Mouse (Mus musculus): Measurements from ENCODE around the gene Hs1bp3. TPM values are rescaled to one million over a fixed set of nuclear protein-coding genes. Genes with fewer than 3 reads are reported as not detected.

Hs1bp3 gene
- polyA plus RNA-seq, 1 experiment, result 16.7 TPM

DNA sequence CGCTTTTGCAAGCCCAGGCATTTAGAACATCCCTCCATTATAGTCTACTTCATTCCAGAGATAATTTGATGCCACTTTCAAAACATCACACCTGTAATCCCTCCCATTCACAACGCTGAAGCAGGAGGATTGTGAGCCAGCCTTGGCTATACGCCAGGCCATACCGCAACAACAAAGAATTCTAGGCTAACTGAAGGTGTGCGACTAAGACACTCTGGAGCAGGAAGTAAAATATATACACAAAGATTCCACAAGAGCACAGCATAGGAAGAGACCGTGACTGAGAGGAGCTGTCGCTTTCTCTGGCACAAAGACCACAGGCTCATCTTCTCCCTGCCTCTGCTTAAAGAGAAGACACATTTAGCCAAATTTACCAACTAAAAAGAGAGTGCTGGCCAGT, 49.2 kb downstream of the Hs1bp3 start:
- no peak for DNase-seq (ENCODE audit: low spot score)

DNA sequence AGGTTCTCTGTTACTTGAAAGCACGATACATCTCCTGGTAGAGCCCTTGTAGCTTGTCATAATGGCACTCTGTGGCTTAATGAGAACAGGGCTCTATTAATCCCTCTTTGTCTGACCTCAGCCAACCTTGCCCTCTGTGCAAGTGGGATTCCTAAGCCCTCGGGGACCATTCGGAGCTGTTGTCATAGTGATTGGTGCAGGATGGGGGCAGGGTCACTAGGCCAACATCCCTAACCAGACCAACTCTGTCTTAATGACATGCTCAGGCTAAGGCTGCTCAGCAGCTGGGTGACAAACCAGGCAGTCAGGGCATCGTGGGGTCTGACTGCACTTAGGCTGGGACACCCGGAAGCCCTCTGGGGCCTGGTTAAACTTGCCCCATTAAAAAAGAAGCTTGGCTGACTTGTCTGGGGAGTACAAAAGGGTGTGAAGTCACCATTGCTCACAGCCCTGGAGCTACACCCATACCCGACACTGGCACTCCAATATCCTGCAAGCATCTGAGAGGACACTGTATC, 51.1 kb downstream of the Hs1bp3 start:
- DNase-seq (ENCODE audit: low spot score), result no peak

DNA sequence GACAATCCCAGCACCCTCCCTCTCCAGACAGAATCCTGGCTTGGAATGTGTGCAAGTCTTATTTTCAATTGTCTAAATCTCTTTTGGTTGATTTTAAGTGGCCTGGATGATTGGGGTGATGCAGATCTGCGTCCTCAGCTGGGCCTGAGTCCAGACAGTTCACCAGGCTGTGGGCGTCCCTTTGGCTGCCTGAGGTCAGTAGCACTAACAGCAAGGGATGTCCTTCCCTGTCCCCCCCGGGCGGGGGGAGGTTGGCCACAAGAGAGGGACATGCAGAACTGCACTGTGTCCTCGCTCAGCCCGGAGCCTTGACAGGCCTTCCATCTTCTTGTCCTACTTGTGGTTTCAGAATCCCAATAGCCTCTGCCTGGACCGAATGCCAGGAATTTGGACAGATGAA, 52.1 kb downstream of the Hs1bp3 start:
- DNase-seq (ENCODE audit: low spot score), result no peak

DNA sequence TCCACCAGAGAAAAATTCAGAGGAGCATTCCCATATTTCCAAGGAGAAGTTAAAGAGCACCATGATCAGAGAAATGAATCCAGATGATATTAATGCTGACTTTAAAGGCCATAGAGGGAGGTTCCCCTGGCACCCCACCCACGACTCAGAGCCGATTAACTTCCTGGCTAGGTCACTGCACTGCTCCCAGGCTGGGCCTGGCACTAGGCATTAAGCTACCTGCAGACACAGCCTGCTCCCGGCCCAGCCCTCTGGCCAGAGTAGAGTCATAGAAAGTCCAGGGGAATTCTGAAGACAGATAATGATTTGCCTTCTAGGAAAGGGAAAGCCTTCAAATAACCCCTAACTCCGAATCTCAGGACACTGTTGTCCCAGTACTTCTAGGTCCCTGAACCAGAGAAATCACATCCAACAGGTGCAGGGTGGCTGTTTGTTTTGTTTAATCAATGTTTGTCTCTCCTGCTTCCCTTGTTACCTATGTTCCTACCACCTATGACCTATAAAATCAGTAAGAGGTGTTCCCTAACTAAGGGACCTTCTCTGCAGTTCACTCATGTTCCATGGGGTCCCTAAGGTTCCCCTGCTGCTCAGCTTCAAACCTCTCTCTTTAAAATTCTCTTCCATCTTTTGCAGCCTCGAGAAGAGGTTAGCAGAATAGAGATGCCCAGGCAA, 52.8 kb downstream of the Hs1bp3 start:
- DNase-seq (ENCODE audit: low spot score), result no peak

DNA sequence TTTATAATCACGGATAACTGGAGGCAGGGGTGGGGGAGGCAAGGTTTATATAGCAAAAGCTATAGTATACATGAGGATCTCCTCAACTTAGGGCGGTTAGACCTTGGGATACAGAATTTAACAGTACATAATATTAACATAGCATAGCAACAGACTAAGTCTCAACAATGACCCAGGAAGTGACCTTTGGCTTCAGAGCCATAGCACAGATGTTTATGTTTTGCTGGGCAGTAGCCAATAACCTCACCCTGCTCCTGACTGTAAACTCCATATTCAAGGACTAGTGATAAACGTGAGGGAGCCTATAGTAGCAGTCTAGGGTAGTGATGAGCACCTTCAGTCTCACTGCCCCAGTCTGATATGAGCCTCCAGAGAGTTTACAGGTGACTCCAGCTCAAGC, 53.5 kb downstream of the Hs1bp3 start:
- DNase-seq (ENCODE audit: low spot score), result no peak

DNA sequence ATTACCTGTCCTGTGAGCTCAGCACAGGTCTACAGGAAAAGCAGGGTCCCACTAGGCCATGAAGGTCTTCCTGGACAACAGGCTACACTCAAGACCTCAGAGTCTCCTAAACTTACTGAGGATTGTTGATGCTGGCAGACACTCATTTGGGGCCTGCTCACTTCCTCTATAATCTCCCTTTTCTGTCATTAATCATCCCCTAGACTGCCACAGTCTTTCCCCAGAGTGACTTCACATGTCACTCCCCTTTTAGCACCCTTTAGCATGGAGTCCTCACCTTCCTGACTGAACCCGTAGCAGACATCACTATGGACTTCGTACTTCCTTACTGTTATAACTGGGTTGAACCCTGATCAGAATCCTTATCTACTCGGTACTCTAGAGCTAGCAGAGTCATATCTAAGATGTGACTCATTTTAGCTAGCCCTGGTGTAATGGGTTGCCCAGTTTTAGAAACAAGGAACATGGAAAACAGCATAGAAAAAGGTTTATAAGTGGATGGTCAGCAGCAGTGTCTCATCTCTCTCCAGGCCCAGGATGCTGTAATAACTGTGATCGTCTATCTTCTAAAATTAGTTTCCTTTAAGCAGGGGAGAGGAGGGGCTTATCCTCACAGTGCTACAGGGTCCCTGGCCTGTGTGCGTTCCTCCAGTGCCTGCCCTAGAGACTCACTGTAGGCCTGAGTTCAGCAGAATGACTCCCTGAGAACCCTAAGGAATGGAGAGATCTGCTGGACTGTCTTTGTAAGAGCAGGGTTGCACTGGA, 58.7 kb downstream of the Hs1bp3 start:
- no peak for DNase-seq (ENCODE audit: low spot score)

DNA sequence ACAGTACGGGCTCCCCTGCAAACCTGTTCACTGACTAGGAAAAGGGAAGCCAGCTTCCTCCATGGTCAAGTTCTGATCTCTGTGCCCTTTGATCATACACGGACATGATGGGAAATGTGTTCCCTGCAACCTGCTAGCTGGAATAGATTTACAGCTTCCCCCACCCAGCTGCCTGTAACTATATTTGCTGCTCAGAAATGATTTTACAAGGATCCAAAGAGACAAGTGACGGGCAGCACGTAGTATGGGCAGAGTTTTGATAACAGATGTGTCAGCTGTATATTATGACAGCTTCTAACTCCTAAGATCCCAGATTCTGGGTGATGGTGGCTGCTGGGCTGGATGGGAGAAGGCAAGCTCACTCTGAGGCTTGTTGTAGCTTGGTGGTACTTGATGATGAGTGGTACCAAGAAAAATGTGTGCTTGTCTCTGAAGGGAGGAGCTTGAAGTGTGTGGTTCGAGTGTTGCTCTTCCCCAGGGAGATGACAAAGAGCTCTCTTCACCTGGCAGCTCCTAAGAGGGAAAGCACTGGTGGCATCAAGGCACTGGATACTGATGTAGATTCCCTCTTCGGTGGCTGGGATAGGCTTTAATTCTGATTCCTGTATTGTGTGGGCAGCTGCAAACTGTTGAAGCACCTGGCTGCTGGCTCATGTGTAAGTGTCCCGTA, 59.4 kb downstream of the Hs1bp3 start:
- DNase-seq (ENCODE audit: low spot score), result no peak

DNA sequence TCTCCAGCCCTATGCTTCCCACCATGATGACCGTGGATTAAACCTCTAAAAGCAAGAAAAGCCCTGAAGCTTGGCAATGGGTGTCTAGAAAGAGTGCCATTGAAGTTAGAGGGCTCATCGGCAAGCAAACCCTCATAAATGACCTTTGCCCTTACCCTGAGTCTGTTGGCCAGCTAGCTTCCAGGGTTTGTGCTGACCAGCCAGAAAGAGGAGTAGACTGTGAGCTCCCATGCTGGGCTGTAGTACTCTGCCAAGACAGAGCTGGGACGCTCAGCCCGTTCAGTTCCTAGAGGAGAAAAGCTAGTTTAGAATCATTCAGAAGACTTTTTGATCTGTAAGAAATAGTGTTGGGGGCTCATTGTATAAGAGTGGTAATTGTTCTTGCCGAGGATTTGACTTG, 60.5 kb downstream of the Hs1bp3 start:
- DNase-seq (ENCODE audit: low spot score), result no peak

DNA sequence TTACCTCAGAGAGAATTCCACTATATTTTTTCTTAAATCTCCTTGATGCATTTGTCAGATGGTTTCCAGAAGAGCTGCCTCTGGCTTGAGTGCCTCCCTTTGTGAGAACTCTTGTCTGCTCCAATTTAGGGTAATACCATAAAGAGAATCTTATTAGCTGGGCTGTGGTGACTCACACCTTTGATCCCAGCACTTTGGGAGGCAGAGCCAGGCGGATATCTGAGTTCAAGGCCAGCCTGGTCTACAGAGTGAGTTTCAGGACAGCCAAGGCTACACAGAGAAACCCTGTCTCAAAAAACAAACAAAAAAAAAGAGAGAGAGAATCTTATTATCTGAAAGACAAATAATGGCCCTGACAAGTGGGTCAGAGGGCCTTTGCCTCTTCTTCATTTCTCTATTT, 63.9 kb downstream of the Hs1bp3 start:
- DNase-seq (ENCODE audit: low spot score), result no peak

DNA sequence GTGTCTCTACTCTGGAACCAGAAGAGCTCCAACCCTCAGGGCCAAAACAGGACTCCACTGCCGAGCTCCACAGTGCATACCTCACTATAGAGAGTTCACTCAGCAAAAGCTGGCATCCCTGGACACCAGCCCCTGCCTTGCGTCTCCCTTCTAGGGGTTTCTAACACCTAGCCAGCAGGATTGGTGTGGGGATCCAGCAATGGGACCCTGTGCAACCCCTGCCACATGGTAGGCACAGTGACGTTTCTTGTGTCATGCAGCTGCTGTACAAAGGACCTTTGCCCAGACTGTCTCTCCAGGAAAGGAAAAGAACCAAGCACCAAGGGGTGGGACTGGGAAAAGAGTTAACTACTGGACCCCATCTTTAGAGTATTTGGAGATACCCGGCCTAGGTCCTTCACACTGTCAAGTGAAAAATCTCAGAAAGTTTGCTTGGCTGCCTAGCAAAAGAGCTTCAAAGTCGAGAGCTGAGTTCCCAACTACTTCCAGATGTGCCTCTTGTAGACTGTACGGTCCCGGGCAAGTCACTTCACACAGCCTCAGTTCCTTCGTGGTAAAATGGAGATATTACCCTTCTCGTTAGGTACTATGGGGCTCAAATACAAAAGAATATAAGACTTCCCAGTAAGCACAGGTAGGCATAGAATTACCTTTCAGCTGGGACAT, 64.9 kb downstream of the Hs1bp3 start:
- no peak for DNase-seq (ENCODE audit: low spot score)

DNA sequence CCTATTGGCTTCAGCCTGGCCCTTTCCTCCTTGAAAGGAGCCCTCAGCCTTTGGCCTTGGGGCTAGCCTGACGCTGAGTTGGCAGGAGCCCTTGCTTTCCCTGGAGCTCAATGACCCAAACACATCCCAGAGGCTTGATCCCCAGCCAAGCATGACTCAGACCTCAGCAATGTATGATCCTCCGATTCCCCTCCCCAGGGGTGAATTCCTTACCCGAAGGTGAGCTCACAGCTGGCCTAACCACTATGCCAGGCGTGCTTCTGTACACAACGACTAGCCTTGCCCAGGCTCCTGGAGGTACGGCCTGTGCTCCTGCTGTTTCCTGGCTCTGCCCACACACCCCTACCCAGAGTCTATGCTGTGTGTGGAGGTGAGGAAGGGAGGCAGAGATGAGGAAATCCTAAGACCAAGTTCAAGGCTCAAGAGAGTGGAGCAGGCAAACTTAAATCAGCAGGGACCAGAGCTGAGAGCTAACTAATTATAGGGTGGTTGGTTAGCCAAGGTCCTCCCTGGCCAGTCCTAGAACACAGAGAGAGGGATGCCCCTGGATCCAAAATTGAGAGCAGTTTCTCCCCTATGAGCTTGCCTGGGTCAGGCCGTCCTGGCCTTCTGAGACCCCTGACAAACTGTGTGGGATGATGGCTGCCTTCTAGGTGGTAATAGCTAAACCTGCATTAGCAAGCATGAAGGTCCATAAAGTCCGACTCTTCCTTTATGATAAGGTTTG, 66.7 kb downstream of the Hs1bp3 start:
- DNase-seq (ENCODE audit: low spot score), result peak; percentile 38

DNA sequence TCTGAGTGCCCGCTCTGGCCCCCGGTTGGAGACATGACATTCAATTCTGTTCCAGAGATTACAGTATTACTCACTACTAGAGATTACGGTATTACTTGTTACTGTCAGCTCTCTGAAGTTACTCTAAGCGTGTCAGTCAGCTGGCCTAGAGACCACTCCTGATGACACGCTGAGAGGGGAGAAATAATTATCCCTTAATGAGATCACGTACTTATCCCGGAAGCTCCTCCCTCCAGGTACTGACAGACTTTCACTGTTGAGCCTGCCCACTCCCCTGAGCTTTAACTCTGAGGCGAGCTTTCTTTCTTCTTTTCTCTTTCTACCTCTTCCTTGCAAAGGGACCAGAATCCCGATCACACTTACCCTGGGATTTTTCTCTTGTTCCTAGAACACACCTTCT, 67.7 kb downstream of the Hs1bp3 start:
- no peak for DNase-seq (ENCODE audit: low spot score)

DNA sequence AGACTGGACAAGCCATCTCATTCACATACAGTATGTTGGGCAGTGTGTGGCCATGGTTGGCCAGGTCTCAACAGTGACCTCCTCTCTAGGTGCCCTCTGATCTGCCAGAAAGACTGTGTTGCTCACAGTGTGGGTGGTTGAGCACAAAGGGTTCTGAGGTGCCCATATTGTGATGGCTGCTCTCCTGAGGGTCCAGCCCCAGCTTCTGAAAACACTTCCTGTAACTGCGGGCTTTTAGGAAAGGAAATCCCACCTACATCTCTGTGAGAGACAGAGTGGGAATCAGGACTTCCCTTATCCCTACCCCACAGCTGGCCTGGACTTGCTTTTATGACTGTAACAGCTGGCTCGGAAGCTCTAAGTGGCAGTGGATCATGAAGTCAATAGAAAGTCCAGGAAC, 68.7 kb downstream of the Hs1bp3 start:
- no peak for DNase-seq (ENCODE audit: low spot score)

DNA sequence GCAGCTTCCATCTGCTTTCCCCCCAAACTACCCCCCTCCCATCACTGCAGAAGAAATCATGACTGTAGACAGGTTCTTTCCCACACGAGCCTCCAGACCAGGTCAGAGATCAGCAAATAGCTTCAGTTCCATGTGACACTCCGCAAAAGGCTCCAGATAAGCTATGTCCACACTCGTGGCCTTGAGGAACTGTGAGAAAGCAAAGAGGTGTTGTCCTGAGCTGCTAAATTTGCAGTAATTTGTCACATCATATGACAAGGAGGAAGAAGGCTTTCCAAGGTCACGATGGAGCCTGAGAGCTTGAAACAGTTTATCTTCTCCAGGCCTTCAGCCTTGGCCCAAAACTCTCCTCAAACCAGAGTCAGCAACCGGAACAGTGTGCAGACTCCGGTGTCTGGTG, 70.6 kb downstream of the Hs1bp3 start:
- no peak for DNase-seq (ENCODE audit: low spot score)

DNA sequence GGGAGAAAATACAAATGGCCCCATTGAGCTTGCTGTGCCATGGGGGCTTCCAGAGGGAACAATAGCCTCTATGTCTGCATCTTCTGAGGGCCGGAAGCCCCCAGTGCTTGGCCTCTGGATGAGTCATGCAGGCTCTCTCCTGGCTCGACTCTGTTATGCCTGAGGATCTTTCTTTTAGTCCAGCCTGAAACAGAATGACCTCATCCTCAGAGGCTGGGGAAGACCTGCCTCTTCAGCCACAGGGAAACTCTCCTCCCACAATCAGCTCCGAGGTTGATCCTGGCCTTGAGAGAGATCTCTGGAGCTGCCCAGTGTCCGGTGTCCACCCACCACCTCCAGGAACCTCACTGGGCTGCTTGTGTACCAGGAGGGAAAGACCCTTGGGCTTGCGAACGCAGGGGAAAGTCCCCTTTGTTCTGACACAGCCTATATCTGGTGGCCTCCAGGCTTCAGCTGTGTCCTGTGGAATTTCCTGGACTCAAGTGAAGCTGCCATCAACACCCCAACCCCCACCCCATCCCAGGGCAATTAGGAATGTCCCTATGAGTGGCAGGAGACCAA, 73.3 kb downstream of the Hs1bp3 start:
- no peak for DNase-seq (ENCODE audit: low spot score)

DNA sequence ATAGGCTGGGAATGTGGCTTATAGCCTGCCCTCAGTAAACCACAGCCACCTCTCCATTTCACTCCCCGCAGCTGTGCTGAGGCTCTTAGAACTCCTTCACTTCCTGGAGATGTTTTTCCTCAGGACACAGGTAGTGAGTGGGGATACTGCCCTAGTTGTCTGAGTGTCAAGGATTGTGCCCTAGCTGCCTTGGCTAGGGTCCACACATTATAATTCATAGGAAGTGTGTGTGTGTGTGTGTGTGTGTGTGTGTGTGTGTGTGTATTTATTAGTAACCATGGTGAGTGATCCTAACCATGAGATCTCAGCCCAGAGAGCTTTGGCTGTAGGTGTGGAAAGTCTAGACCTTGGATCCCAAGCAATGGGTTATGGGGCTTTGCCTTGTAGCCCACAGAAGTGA, 74.0 kb downstream of the Hs1bp3 start:
- DNase-seq (ENCODE audit: low spot score), result no peak

DNA sequence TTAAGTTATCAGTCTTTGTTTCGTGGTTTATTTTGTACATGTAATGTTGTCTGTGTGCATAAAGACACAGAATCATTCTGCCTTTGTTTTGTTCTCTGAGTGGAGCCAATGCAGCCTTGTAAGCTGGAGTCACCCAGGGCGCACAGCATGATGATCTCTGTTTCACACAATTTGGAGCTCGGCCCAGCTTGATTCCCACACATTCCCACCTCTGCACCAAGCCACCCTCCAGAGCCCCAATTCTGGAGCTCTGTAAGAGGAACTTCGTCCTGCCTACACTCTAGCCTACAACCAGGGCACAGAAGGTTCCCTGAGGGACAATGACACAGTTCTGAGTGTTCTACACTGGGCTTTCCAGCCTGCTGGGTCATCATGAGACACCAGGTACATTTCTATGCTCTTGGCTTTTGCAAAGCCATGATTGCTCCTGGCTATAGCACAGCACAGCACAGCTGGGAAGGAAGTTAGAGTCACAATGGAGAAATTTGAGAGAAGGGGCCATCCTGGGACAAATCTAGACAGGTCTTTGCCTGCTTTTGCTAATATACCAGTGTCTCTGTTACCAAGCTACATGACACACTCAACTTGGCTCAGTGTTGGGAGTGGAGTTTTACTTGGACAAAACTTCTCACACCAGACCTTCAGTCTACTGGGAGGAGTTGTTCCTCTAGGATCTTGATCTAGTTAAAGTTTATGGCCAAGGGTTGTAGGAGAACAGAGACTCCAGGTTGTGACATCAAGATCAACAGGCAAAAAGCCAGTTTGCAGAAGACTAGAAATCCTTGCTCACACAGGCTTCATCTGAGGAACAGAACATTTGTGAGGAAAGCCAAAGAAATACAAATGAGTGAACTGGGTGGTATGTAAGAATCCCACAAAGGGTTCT, 75.5 kb downstream of the Hs1bp3 start:
- no peak for DNase-seq (ENCODE audit: low spot score)

DNA sequence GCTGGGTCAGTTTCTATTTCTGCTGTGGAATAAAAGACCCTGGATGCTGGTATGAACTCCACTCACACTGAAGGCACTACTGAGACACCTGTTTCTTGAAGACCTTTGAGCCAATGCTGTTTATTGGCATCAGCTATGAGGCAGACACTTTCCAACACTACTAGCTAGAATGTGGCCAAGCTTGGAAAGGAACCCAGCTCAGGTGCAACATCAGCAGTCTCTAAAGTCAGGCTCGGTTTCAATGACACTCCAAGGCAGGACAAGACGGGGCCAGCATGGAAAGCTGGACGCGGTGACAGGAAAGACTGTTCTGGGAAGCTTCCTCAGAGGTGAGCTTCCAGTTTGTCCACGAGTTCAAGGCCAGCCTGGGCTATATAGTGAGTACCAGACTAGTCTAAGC, 80.0 kb downstream of the Hs1bp3 start:
- no peak for DNase-seq (ENCODE audit: low spot score)
